ENCODE assay signal across 28 mouse cellular contexts in genomic region chr7:70690845-70691244, GRCm38 (mm10).
"Had no signal": no experiment of that assay in that cellular context is flagged by ENCODE, and none has a peak within 500 bp of the region (broad histone marks: within the 10 kb centered on the region; RNA-seq: fewer than 3 reads in every experiment).

No protein-coding gene starts in this region.

- H3K4me1 ChIP-seq: embryonic facial prominence, embryonic 10.5 days; embryonic facial prominence, embryonic 12.5 days; embryonic facial prominence, embryonic 13.5 days; embryonic facial prominence, embryonic 15.5 days; forebrain, embryonic 10.5 days; forebrain, embryonic 12.5 days; forebrain, embryonic 13.5 days; forebrain, embryonic 15.5 days had no signal

- H3K9ac ChIP-seq: embryonic facial prominence, embryonic 12.5 days; embryonic facial prominence, embryonic 13.5 days; embryonic facial prominence, embryonic 15.5 days; forebrain, embryonic 12.5 days; forebrain, embryonic 13.5 days; forebrain, embryonic 15.5 days; forebrain, postnatal 0 days had no signal

- H3K9me3 ChIP-seq: embryonic facial prominence, embryonic 10.5 days; embryonic facial prominence, embryonic 12.5 days; embryonic facial prominence, embryonic 13.5 days; embryonic facial prominence, embryonic 15.5 days; forebrain, embryonic 10.5 days; forebrain, embryonic 12.5 days; forebrain, embryonic 13.5 days; forebrain, embryonic 15.5 days had no signal

- H3K36me3 ChIP-seq: embryonic facial prominence, embryonic 10.5 days; embryonic facial prominence, embryonic 12.5 days; embryonic facial prominence, embryonic 13.5 days; embryonic facial prominence, embryonic 15.5 days; forebrain, embryonic 10.5 days; forebrain, embryonic 12.5 days; forebrain, embryonic 15.5 days had no signal

- H3K4me2 ChIP-seq: embryonic facial prominence, embryonic 12.5 days; embryonic facial prominence, embryonic 13.5 days; embryonic facial prominence, embryonic 15.5 days; forebrain, embryonic 12.5 days; forebrain, embryonic 13.5 days; forebrain, embryonic 15.5 days had no signal

- DNase-seq: cerebellum, adult 2 months; cerebellum, adult 8-10 months; cerebellum, adult 9-10 months; cerebellum, adult 9-11 months; cerebellum, postnatal 10 days; cerebellum, postnatal 14 days; cerebellum, postnatal 25 days; cerebellum, postnatal 36 days; embryo, embryonic 11 days; forebrain, postnatal 0 days; gastrocnemius, adult 2 months; gastrocnemius, postnatal 10 days; gastrocnemius, postnatal 14 days; gastrocnemius, postnatal 25 days; gastrocnemius, postnatal 36 days; heart, adult 18-20 months; heart, adult 2 months had no signal

- H3K27ac ChIP-seq: embryonic facial prominence, embryonic 10.5 days; embryonic facial prominence, embryonic 12.5 days; embryonic facial prominence, embryonic 13.5 days; embryonic facial prominence, embryonic 15.5 days; forebrain, embryonic 10.5 days; forebrain, embryonic 12.5 days; forebrain, embryonic 13.5 days; forebrain, embryonic 15.5 days; gastrocnemius, adult 2 months; heart, adult 2 months had no signal

- H3K27me3 ChIP-seq: embryonic facial prominence, embryonic 12.5 days; embryonic facial prominence, embryonic 15.5 days; forebrain, embryonic 12.5 days; forebrain, embryonic 13.5 days; forebrain, embryonic 15.5 days had no signal

- H3K4me3 ChIP-seq: embryonic facial prominence, embryonic 10.5 days; embryonic facial prominence, embryonic 12.5 days; embryonic facial prominence, embryonic 13.5 days; embryonic facial prominence, embryonic 15.5 days; erythroblast, embryonic 14.5 days; forebrain, embryonic 10.5 days; forebrain, embryonic 12.5 days; forebrain, embryonic 13.5 days; forebrain, embryonic 15.5 days; gastrocnemius, adult 2 months; heart, adult 2 months had no signal

- ATAC-seq: forebrain, embryonic 13.5 days; forebrain, embryonic 14.5 days; forebrain, embryonic 15.5 days; forebrain, embryonic 16.5 days; forebrain, postnatal 0 days had no signal
